Mouse (Mus musculus) midbrain, embryonic 13.5 days (tissue): Measurements from ENCODE around the gene Ppfibp2. TPM values are rescaled to one million over a fixed set of nuclear protein-coding genes. Genes with fewer than 3 reads are reported as not detected.

Experiments
- ATAC-seq: fragments of 200-750 bp; cut with Nextera tagmentation; 2 replicates; pipeline ENCODE4 v1.8.0; 2017; ENCODE audit warnings: mild to moderate bottlenecking, moderate TSS enrichment, moderate library complexity
- H3K27ac ChIP-seq: fragments of 300-500 bp; sonication (generic); 2 replicates; pipeline ENCODE4 v1.5.1; 2015; ENCODE audit warnings: inconsistent platforms, mild to moderate bottlenecking, moderate library complexity
- H3K27me3 ChIP-seq: fragments of 300-500 bp; sonication (generic); 2 replicates; pipeline ENCODE4 v1.6.1; 2015; ENCODE audit warnings: mild to moderate bottlenecking, inconsistent platforms
- H3K36me3 ChIP-seq: fragments of 300-500 bp; sonication (generic); 2 replicates; pipeline ENCODE4 v1.6.1; 2015; ENCODE audit warnings: mild to moderate bottlenecking, inconsistent platforms
- H3K4me1 ChIP-seq: fragments of 300-500 bp; sonication (generic); replicated peaks from 2 replicates; pipeline ENCODE4 v1.6.1; 2015; ENCODE audit warnings: inconsistent platforms
- H3K4me2 ChIP-seq: fragments of 300-500 bp; sonication (generic); replicated peaks from 2 replicates; pipeline ENCODE4 v1.6.1; 2015; ENCODE audit warnings: moderate library complexity, mild to moderate bottlenecking, inconsistent platforms
- H3K4me3 ChIP-seq: fragments of 300-500 bp; sonication (generic); replicated peaks from 2 replicates; pipeline ENCODE4 v1.5.1; 2015; ENCODE audit warnings: mild to moderate bottlenecking, inconsistent platforms
- H3K9ac ChIP-seq: fragments of 300-500 bp; sonication (generic); replicated peaks from 2 replicates; pipeline ENCODE4 v1.6.1; 2015; ENCODE audit warnings: mild to moderate bottlenecking, inconsistent platforms
- H3K9me3 ChIP-seq: fragments of 300-500 bp; sonication (generic); 2 replicates; pipeline ENCODE4 v1.6.1; 2016; ENCODE audit warnings: mild to moderate bottlenecking, inconsistent platforms
- WGBS: fragments of 180-500 bp; shearing (Covaris S2); methylation state at CpG from one replicate; pipeline ENCODE4 v1.1.7; 2015; 5-methylcytosine and 5-hydroxymethylcytosine counted together
- polyA plus RNA-seq: library from polyadenylated mRNA; unstranded; fragments of >200 nt; fragmentation: Nextera tagmentation; extraction: Ambion mirVana; gene quantifications from 2 replicates; pipeline ENCODE4 v1.2.1, GENCODE M21; 2015

Ppfibp2 gene
- polyA plus RNA-seq, 1 experiment from 2014 or later: 1.3 TPM

GRCm38 (mm10) chr7:107666262-107666902, 71.4 kb downstream of the Ppfibp2 start:
- peak overlapping the region; percentile 41 for H3K4me2 ChIP-seq
- H3K4me3 ChIP-seq: peak overlapping the region; percentile 14; the same call in 1 of the 2 replicates
- H3K9me3 ChIP-seq: no peaks in the 10 kb centered on the region
- H3K36me3 ChIP-seq: no peaks in the 10 kb centered on the region
- 0 out of 2 replicates have a peak, but pooled peaks have one; percentile 1 for ATAC-seq
- peaks cover 35% of the 10 kb centered on the region for H3K4me1 ChIP-seq
- H3K9ac ChIP-seq: peak overlapping the region; percentile 55; the same call in 1 of the 2 replicates
- WGBS: 58% methylated on average over 13 of the region's 13 CpGs
- peak overlapping the region; percentile 52; the same call in 1 of the 2 replicates for H3K27ac ChIP-seq
- H3K27me3 ChIP-seq: 0 out of 2 replicates have a peak, but pooled peaks cover 3% of the 10 kb centered on the region

- 0 out of 2 replicates have a peak, but pooled peaks cover 3% of the 10 kb centered on the region for H3K27me3 ChIP-seq
- ATAC-seq: no peak
- no peak overlapping the region for H3K4me2 ChIP-seq
- no peak overlapping the region for H3K4me3 ChIP-seq
- no peaks in the 10 kb centered on the region for H3K36me3 ChIP-seq
- 94% methylated on average over 5 of the region's 5 CpGs for WGBS
- H3K9ac ChIP-seq: no peak overlapping the region
- H3K27ac ChIP-seq: no peak overlapping the region
- peaks cover 33% of the 10 kb centered on the region for H3K4me1 ChIP-seq
- no peaks in the 10 kb centered on the region for H3K9me3 ChIP-seq
Observed at GRCm38 (mm10) chr7:107668514-107668913, 73.5 kb downstream of the Ppfibp2 start.

- 72% methylated on average over 3 of the region's 3 CpGs for WGBS
- no peak overlapping the region for H3K9ac ChIP-seq
- no peaks in the 10 kb centered on the region for H3K4me1 ChIP-seq
- H3K27me3 ChIP-seq: no peaks in the 10 kb centered on the region
- no peak overlapping the region for H3K4me3 ChIP-seq
- H3K4me2 ChIP-seq: no peak overlapping the region
- no peak for ATAC-seq
- H3K9me3 ChIP-seq: no peaks in the 10 kb centered on the region
- H3K27ac ChIP-seq: no peak overlapping the region
- H3K36me3 ChIP-seq: no peaks in the 10 kb centered on the region
Observed at GRCm38 (mm10) chr7:107675224-107675623, 80.2 kb downstream of the Ppfibp2 start.

- H3K27me3 ChIP-seq: no peaks in the 10 kb centered on the region
Observed at GRCm38 (mm10) chr7:107680151-107680852, 85.3 kb downstream of the Ppfibp2 start.

GRCm38 (mm10) chr7:107681306-107681705, 86.3 kb downstream of the Ppfibp2 start:
- H3K9me3 ChIP-seq: no peaks in the 10 kb centered on the region
- 86% methylated on average over 2 of the region's 2 CpGs for WGBS
- ATAC-seq: no peak

More at GRCm38 (mm10) chr7:107680151-107680852, 85.3 kb downstream of the Ppfibp2 start:
- 26% methylated on average over 6 of the region's 6 CpGs for WGBS
- Histone ChIP-seq H3K4me3 (no peak overlapping the region), H3K27ac (no peak overlapping the region), H3K4me1 (no peaks in the 10 kb centered on the region), H3K9ac (no peak overlapping the region), H3K4me2 (no peak overlapping the region), H3K9me3 (no peaks in the 10 kb centered on the region), H3K36me3 (no peaks in the 10 kb centered on the region)
- no peak for ATAC-seq

GRCm38 (mm10) chr7:107683162-107683561, 88.2 kb downstream of the Ppfibp2 start:
- Histone ChIP-seq H3K9me3 (no peaks in the 10 kb centered on the region), H3K4me2 (no peak overlapping the region), H3K4me1 (no peaks in the 10 kb centered on the region), H3K9ac (no peak overlapping the region), H3K27me3 (no peaks in the 10 kb centered on the region), H3K36me3 (no peaks in the 10 kb centered on the region), H3K4me3 (no peak overlapping the region), H3K27ac (no peak overlapping the region)
- ATAC-seq: no peak
- WGBS: 78% methylated on average over 4 of the region's 4 CpGs

More at GRCm38 (mm10) chr7:107681306-107681705, 86.3 kb downstream of the Ppfibp2 start:
- H3K4me1 ChIP-seq: no peaks in the 10 kb centered on the region
- H3K36me3 ChIP-seq: no peaks in the 10 kb centered on the region
- H3K4me2 ChIP-seq: no peak overlapping the region
- no peak overlapping the region for H3K4me3 ChIP-seq
- no peak overlapping the region for H3K27ac ChIP-seq
- H3K9ac ChIP-seq: no peak overlapping the region
- H3K27me3 ChIP-seq: no peaks in the 10 kb centered on the region

- ATAC-seq: no peak
- Histone ChIP-seq H3K4me1 (no peaks in the 10 kb centered on the region), H3K27me3 (no peaks in the 10 kb centered on the region), H3K4me2 (no peak overlapping the region), H3K36me3 (no peaks in the 10 kb centered on the region), H3K9me3 (no peaks in the 10 kb centered on the region), H3K4me3 (no peak overlapping the region), H3K9ac (no peak overlapping the region), H3K27ac (no peak overlapping the region)
- WGBS: 86% methylated on average over 3 of the region's 3 CpGs
Observed at GRCm38 (mm10) chr7:107683622-107684021, 88.6 kb downstream of the Ppfibp2 start.

GRCm38 (mm10) chr7:107685238-107685954, 90.4 kb downstream of the Ppfibp2 start:
- Histone ChIP-seq H3K4me3 (no peak overlapping the region), H3K9me3 (no peaks in the 10 kb centered on the region), H3K4me2 (no peak overlapping the region), H3K27me3 (no peaks in the 10 kb centered on the region), H3K9ac (no peak overlapping the region), H3K27ac (no peak overlapping the region), H3K36me3 (no peaks in the 10 kb centered on the region), H3K4me1 (no peaks in the 10 kb centered on the region)
- WGBS: 86% methylated on average over 8 of the region's 8 CpGs
- ATAC-seq: no peak

- no peaks in the 10 kb centered on the region for H3K4me1 ChIP-seq
- ATAC-seq: no peak
- no peak overlapping the region for H3K27ac ChIP-seq
- 93% methylated on average over 7 of the region's 7 CpGs for WGBS
- no peak overlapping the region for H3K9ac ChIP-seq
- no peak overlapping the region for H3K4me2 ChIP-seq
- H3K27me3 ChIP-seq: peaks cover under 1% of the 10 kb centered on the region
- H3K9me3 ChIP-seq: no peaks in the 10 kb centered on the region
- H3K4me3 ChIP-seq: no peak overlapping the region
- no peaks in the 10 kb centered on the region for H3K36me3 ChIP-seq
Observed at GRCm38 (mm10) chr7:107685955-107686285, 90.9 kb downstream of the Ppfibp2 start.

- ATAC-seq: no peak
- Histone ChIP-seq H3K4me1 (no peaks in the 10 kb centered on the region), H3K27ac (no peak overlapping the region), H3K9ac (no peak overlapping the region), H3K36me3 (no peaks in the 10 kb centered on the region), H3K27me3 (peaks cover 13% of the 10 kb centered on the region), H3K9me3 (no peaks in the 10 kb centered on the region), H3K4me2 (no peak overlapping the region), H3K4me3 (no peak overlapping the region)
- WGBS: 42% methylated on average over 3 of the region's 3 CpGs
Observed at GRCm38 (mm10) chr7:107687412-107687811, 92.4 kb downstream of the Ppfibp2 start.

GRCm38 (mm10) chr7:107688040-107688439, 93.0 kb downstream of the Ppfibp2 start:
- Histone ChIP-seq H3K9ac (no peak overlapping the region), H3K27me3 (peaks cover 19% of the 10 kb centered on the region), H3K4me1 (no peaks in the 10 kb centered on the region), H3K9me3 (no peaks in the 10 kb centered on the region), H3K4me2 (no peak overlapping the region), H3K36me3 (no peaks in the 10 kb centered on the region), H3K4me3 (no peak overlapping the region), H3K27ac (no peak overlapping the region)
- 92% methylated on average over 4 of the region's 4 CpGs for WGBS
- ATAC-seq: no peak
